Mouse (Mus musculus): Measurements from ENCODE around the gene Timm44. TPM values are rescaled to one million over a fixed set of nuclear protein-coding genes. Genes with fewer than 3 reads are reported as not detected.

Gene Timm44
- total RNA-seq, 2 experiments from 2014 or later: 42.1 to 68.0 TPM

Other genes with a start within 250 kb of the Timm44 start
- gene Cd209f, start 170.1 kb downstream of the Timm44 start, total RNA-seq (2015): not detected in 2 replicates
- 0.81 TPM in 1 of 2 replicates, not detected in the other for gene Cd209f, start 170.1 kb downstream of the Timm44 start, total RNA-seq (2017)
- not detected in 2 replicates for gene Cd209g, start 141.8 kb downstream of the Timm44 start, total RNA-seq (2015)
- gene Cd209g, start 141.8 kb downstream of the Timm44 start, total RNA-seq (2017): not detected in 2 replicates
- 3.6 and 4.1 TPM in 2 replicates for gene Evi5l, start 109.3 kb downstream of the Timm44 start, total RNA-seq (2015)
- 4.5 and 6.0 TPM in 2 replicates for gene Evi5l, start 109.3 kb downstream of the Timm44 start, total RNA-seq (2017)
- 0.09 and 0.14 TPM in 2 replicates for gene Prr36, start 58.5 kb downstream of the Timm44 start, total RNA-seq (2015)
- gene Prr36, start 58.5 kb downstream of the Timm44 start, total RNA-seq (2017): not detected in 2 replicates
- gene Lrrc8e, start 49.1 kb downstream of the Timm44 start, total RNA-seq (2015): not detected in 2 replicates
- gene Lrrc8e, start 49.1 kb downstream of the Timm44 start, total RNA-seq (2017): not detected in 2 replicates
- gene Map2k7, start 37.2 kb downstream of the Timm44 start, total RNA-seq (2015): 24.6 and 32.4 TPM in 2 replicates
- gene Map2k7, start 37.2 kb downstream of the Timm44 start, total RNA-seq (2017): 27.1 and 32.4 TPM in 2 replicates
- not detected in 2 replicates for gene Gm49320, start 37.0 kb downstream of the Timm44 start, total RNA-seq (2015)
- 0.12 TPM in 1 of 2 replicates, not detected in the other for gene Gm49320, start 37.0 kb downstream of the Timm44 start, total RNA-seq (2017)
- 1.5 and 2.1 TPM in 2 replicates for gene Tgfbr3l, start 27.7 kb downstream of the Timm44 start, total RNA-seq (2015)
- 0.44 and 2.5 TPM in 2 replicates for gene Tgfbr3l, start 27.7 kb downstream of the Timm44 start, total RNA-seq (2017)
- 17.1 and 19.3 TPM in 2 replicates for gene Snapc2, start 22.8 kb downstream of the Timm44 start, total RNA-seq (2015)
- gene Snapc2, start 22.8 kb downstream of the Timm44 start, total RNA-seq (2017): 6.0 and 8.6 TPM in 2 replicates
- gene Ctxn1, start 16.6 kb downstream of the Timm44 start, total RNA-seq (2015): 0.91 and 1.9 TPM in 2 replicates
- gene Ctxn1, start 16.6 kb downstream of the Timm44 start, total RNA-seq (2017): 0.15 TPM in 1 of 2 replicates, not detected in the other
- gene Ccl25, start 49.3 kb upstream of the Timm44 start, total RNA-seq (2015): 14.0 and 18.8 TPM in 2 replicates
- 8.9 and 9.5 TPM in 2 replicates for gene Ccl25, start 49.3 kb upstream of the Timm44 start, total RNA-seq (2017)
- gene Elavl1, start 49.5 kb upstream of the Timm44 start, total RNA-seq (2015): 86.6 and 92.7 TPM in 2 replicates
- 46.0 and 59.2 TPM in 2 replicates for gene Elavl1, start 49.5 kb upstream of the Timm44 start, total RNA-seq (2017)
- gene Cers4, start 217.1 kb upstream of the Timm44 start, total RNA-seq (2015): 1.2 and 1.9 TPM in 2 replicates
- gene Cers4, start 217.1 kb upstream of the Timm44 start, total RNA-seq (2017): 0.81 and 2.1 TPM in 2 replicates

All from megakaryocyte, adult 5-6 weeks (primary cell).